Mouse (Mus musculus): Measurements from ENCODE around the gene Blzf1.
A peak's percentile ranks its signal among the peaks of the same experiment; 100 is the strongest.

Gene Blzf1

GRCm38 (mm10) chr1:164294071-164294470 is 13.2 kb downstream of the Blzf1 start:
- DNase-seq (ENCODE audit: low spot score in 2 of 2): no peak

GRCm38 (mm10) chr1:164292040-164292439 is 15.2 kb downstream of the Blzf1 start:
- DNase-seq (ENCODE audit: low spot score in 2 of 2): no peak

GRCm38 (mm10) chr1:164287406-164287805 is 19.9 kb downstream of the Blzf1 start:
- DNase-seq (ENCODE audit: low spot score in 2 of 2): no peak

- no peak for DNase-seq (ENCODE audit: low spot score in 2 of 2)
Observed at GRCm38 (mm10) chr1:164284007-164284406, 23.3 kb downstream of the Blzf1 start.

GRCm38 (mm10) chr1:164279332-164279731 is 28.0 kb downstream of the Blzf1 start:
- no peak for DNase-seq (ENCODE audit: low spot score in 2 of 2)

GRCm38 (mm10) chr1:164276552-164276951 is 30.7 kb downstream of the Blzf1 start:
- DNase-seq (ENCODE audit: low spot score in 2 of 2): no peak

- peak; percentile 87 to 92 for DNase-seq (ENCODE audit: low spot score in 2 of 2)
Observed at GRCm38 (mm10) chr1:164275455-164275954, 31.8 kb downstream of the Blzf1 start, which contains the start of gene Ccdc181. Gene Ccdc181 (plus strand): TSS chr1:164275585.

GRCm38 (mm10) chr1:164273659-164274058 is 33.6 kb downstream of the Blzf1 start:
- no peak for DNase-seq (ENCODE audit: low spot score in 2 of 2)

- no peak for DNase-seq (ENCODE audit: low spot score in 2 of 2)
Observed at GRCm38 (mm10) chr1:164270941-164271340, 36.3 kb downstream of the Blzf1 start.

- DNase-seq (ENCODE audit: low spot score in 2 of 2): peak in 1 of 2 experiments; percentile 44
Observed at GRCm38 (mm10) chr1:164261553-164261952, 45.7 kb downstream of the Blzf1 start.

GRCm38 (mm10) chr1:164260171-164261028 is 46.9 kb downstream of the Blzf1 start:
- DNase-seq (ENCODE audit: low spot score in 2 of 2): no peak

GRCm38 (mm10) chr1:164254836-164255235 is 52.5 kb downstream of the Blzf1 start:
- DNase-seq (ENCODE audit: low spot score in 2 of 2): no peak

GRCm38 (mm10) chr1:164252551-164252950 is 54.7 kb downstream of the Blzf1 start:
- DNase-seq (ENCODE audit: low spot score in 2 of 2): no peak

- DNase-seq (ENCODE audit: low spot score in 2 of 2): no peak
Observed at GRCm38 (mm10) chr1:164251438-164251837, 55.9 kb downstream of the Blzf1 start.

GRCm38 (mm10) chr1:164250391-164251150 is 56.7 kb downstream of the Blzf1 start:
- DNase-seq (ENCODE audit: low spot score in 2 of 2): no peak

- no peak for DNase-seq (ENCODE audit: low spot score in 2 of 2)
Observed at GRCm38 (mm10) chr1:164249332-164249711, 58.0 kb downstream of the Blzf1 start.

- DNase-seq (ENCODE audit: low spot score in 2 of 2): peak; percentile 94 to 98
Observed at GRCm38 (mm10) chr1:164248465-164249331, 58.6 kb downstream of the Blzf1 start, which contains the start of gene Slc19a2. Gene Slc19a2 (plus strand): TSS chr1:164249046.

- peak in 1 of 2 experiments; percentile 27 for DNase-seq (ENCODE audit: low spot score in 2 of 2)
Observed at GRCm38 (mm10) chr1:164247971-164248370, 59.3 kb downstream of the Blzf1 start.

- DNase-seq (ENCODE audit: low spot score in 2 of 2): no peak
Observed at GRCm38 (mm10) chr1:164247442-164247841, 59.8 kb downstream of the Blzf1 start.

- peak in 1 of 2 experiments; percentile 34 for DNase-seq (ENCODE audit: low spot score in 2 of 2)
Observed at GRCm38 (mm10) chr1:164242809-164243208, 64.5 kb downstream of the Blzf1 start.

GRCm38 (mm10) chr1:164241494-164241893 is 65.8 kb downstream of the Blzf1 start:
- no peak for DNase-seq (ENCODE audit: low spot score in 2 of 2)
